Mouse (Mus musculus): Measurements from ENCODE around the gene Wnt9a. TPM values are rescaled to one million over a fixed set of nuclear protein-coding genes. Genes with fewer than 3 reads are reported as not detected.

Wnt9a gene
- polyA plus RNA-seq, 1 experiment from 2014 or later = 8.9 TPM

DNA sequence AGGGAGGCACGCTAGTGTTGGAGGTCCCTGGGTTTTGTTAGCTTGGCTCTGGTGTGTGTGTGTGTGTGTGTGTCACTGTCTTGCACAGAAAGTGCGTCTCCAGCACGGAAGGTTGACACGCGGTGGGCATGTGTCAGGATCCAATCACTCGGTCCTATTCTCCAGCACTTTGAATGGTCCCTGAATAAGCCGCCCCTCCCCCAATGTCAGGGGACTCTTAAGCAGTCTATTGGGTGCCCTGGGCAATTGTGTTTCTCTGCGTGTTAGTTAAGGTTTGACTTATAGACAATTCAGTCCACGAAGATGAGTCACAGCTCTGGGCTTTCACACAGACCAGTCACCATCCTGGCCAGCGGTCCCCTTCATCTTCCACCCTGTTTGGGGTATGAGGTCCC lies 910 bp upstream of the Wnt9a start:
- Histone ChIP-seq H3K27me3 (peaks cover 78% of the 10 kb centered on the region), H3K9me3 (no peaks in the 10 kb centered on the region), H3K36me3 (no peaks in the 10 kb centered on the region), H3K4me3 (peak overlapping the region; percentile 75), H3K9ac (peak overlapping the region; percentile 48; the same call in 1 of the 2 replicates), H3K27ac (no peak overlapping the region), H3K4me2 (replicated peaks) (peak overlapping the region; percentile 89), H3K4me1 (peaks cover 54% of the 10 kb centered on the region)
- ATAC-seq (ENCODE audit: low FRiP score, low read depth) = no peak
- 9% methylated on average over 10 of the region's 10 CpGs for WGBS

DNA sequence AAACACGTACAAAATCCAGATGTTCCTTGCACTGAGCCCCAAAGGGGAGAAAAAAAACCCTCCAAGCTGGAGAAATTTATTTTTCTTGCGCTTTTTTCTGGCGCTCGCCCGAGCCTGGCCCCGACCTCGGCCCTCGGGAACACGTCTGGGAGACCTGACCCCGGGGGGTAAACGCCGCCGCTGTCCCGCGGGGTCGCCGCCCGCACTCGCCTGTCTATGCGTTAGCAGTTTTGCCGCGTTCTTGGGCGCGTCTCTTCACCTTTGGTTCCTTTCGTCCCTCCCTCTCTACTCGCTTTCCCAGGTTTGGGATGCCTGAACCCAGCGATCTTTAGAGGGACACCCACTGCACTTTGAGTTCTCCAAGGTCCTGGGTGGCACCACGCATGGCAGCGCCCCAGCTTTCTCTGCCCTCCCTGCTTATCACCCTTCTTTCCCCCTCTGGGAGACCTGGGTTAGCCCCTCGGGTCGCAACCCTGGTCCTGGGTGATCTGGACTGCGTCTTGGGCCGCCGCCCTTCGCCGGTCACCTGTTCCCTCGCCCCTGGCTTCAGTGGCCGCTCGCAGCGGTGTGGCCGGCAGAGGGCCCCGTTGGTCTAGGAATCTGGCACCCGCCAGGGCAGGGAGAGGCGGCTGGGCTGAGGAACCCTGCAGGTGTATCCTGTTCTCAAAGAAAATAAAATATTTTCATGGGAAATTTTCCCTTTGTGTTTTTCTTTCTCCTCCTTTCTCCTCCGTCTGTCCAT lies 865 bp downstream of the Wnt9a start:
- Histone ChIP-seq H3K27me3 (peaks cover 77% of the 10 kb centered on the region), H3K4me2 (replicated peaks) (peak overlapping the region; percentile 89), H3K9me3 (no peaks in the 10 kb centered on the region), H3K4me1 (peaks cover 72% of the 10 kb centered on the region), H3K9ac (peak overlapping the region; percentile 84), H3K36me3 (no peaks in the 10 kb centered on the region), H3K4me3 (peak overlapping the region; percentile 75), H3K27ac (peak overlapping the region; percentile 76; the same call in 1 of the 2 replicates)
- ATAC-seq (ENCODE audit: low FRiP score, low read depth) = peak; percentile 48
- WGBS = under 1% methylated on average over 45 of the region's 45 CpGs

DNA sequence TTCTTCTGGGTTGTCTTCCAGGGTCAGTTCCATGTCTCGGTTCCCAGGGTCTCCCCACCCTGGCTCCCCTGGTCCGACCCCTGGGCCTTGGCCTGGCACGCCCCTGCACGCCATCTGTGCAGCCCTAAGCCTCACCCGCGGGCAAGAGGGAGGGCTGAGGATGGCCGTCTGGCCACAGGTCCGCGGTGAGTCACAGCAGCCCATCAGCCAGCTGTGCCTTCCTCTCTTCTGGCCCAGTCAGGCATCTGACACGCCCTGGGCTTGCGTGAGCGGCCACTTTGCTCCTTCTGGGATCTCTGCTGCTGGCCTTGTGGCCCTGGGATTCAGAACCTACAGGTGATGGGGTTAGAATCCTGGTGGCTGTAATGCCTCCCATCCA lies 1.4 kb downstream of the Wnt9a start:
- Histone ChIP-seq H3K4me3 (peak overlapping the region; percentile 75), H3K9me3 (no peaks in the 10 kb centered on the region), H3K4me2 (replicated peaks) (peak overlapping the region; percentile 89), H3K27ac (peak overlapping the region; percentile 65; the same call in 1 of the 2 replicates), H3K9ac (peak overlapping the region; percentile 84), H3K4me1 (peaks cover 77% of the 10 kb centered on the region), H3K27me3 (peaks cover 76% of the 10 kb centered on the region), H3K36me3 (no peaks in the 10 kb centered on the region)
- no peak for ATAC-seq (ENCODE audit: low FRiP score, low read depth)
- WGBS = 24% methylated on average over 12 of the region's 12 CpGs

DNA sequence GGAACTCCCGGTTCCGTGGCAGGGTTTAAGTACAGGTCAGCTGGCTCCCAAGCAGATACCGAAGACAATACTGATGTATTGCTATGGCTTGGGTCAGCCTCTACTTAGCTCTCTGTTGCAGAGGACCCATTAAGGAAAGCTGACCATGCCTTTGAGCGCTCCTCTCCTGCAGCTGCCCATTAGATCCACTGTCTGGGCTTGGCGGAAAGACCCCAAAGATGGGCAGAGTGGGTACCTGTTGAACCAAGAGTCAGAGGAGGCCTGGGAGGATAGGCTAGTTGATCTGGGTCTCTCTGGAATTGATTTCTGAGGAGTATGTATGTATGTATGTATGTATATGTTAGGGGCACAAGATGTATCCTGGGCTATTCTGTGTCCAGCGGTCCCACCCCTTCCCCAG lies 1.9 kb downstream of the Wnt9a start:
- peak overlapping the region; percentile 84 for H3K9ac ChIP-seq
- no peak for ATAC-seq (ENCODE audit: low FRiP score, low read depth)

DNA sequence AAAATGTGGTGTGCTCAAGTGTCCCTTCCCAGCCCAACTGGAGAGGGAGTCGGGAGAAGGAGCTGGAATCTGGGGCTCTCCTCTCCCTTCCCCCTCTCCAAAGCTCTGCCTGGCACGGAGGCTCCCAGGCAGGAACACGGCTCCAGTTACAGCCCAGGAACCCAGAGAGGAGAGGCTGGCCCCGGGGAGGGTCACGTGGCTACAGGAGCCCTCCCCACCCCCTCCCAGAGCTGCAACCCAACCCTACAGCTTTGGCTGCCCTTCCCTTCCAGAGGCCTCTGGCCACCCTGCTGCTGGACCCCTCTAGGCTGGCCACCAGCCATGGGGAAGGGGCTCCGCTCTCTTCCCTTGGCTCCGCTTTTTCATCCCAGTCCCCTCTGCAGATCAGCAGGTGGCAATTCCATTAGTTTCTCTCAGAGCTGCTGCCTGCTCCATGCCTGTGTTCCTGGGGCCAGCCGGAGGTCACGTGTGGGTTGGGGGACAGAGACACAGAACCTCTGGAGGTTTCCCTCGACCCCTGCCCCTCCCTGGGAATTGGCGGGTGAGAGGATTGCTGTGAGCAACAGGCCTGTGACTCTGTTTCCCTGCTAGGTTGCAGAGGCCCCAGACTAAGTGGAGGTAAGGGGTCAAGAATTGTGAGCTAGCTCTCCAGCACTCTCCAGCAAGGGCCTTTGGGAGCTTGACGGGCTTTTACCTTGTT lies 2.5 kb downstream of the Wnt9a start:
- peak overlapping the region; percentile 75 for H3K4me3 ChIP-seq
- H3K27me3 ChIP-seq = peaks cover 74% of the 10 kb centered on the region
- ATAC-seq (ENCODE audit: low FRiP score, low read depth) = peak; percentile 62
- peak overlapping the region; percentile 89 for H3K4me2 ChIP-seq (replicated peaks)
- H3K27ac ChIP-seq = peak overlapping the region; percentile 65
- WGBS = 8% methylated on average over 12 of the region's 12 CpGs
- no peaks in the 10 kb centered on the region for H3K36me3 ChIP-seq
- peaks cover 86% of the 10 kb centered on the region for H3K4me1 ChIP-seq
- H3K9me3 ChIP-seq = no peaks in the 10 kb centered on the region
- peak overlapping the region; percentile 84 for H3K9ac ChIP-seq

More for the DNA sequence above, 1.9 kb downstream of the Wnt9a start:
- H3K36me3 ChIP-seq = no peaks in the 10 kb centered on the region
- peaks cover 82% of the 10 kb centered on the region for H3K4me1 ChIP-seq
- WGBS = 34% methylated on average over 6 of the region's 6 CpGs
- H3K9me3 ChIP-seq = no peaks in the 10 kb centered on the region
- peak overlapping the region; percentile 89 for H3K4me2 ChIP-seq (replicated peaks)
- H3K27ac ChIP-seq = peak overlapping the region; percentile 65
- peak overlapping the region; percentile 75 for H3K4me3 ChIP-seq
- H3K27me3 ChIP-seq = peaks cover 76% of the 10 kb centered on the region

DNA sequence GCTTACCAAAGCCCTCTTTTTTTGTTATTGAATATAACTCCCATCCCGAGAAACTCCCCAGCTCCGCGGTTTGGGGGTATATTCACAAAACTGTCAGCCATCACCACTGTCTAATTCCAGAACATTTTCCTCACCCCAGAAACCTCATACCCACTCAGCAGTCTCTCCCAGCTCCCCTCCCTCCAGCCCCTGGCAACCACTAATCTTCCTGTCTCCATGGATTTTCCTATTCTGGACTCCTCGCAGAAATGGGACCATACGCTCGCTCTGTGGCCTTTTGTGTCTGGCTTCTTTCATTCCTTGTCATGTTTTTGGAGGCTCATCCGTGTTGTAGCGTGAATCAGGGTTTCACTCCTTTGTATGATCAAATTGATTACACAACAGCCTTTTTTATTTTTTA lies 3.2 kb downstream of the Wnt9a start:
- Histone ChIP-seq H3K4me2 (replicated peaks) (peak overlapping the region; percentile 89), H3K9ac (0 out of 2 replicates have a peak overlapping the region, but pooled peaks have one; percentile 84), H3K4me1 (peaks cover 90% of the 10 kb centered on the region), H3K4me3 (peak overlapping the region; percentile 75; the same call in 1 of the 2 replicates), H3K27me3 (peaks cover 67% of the 10 kb centered on the region), H3K36me3 (no peaks in the 10 kb centered on the region), H3K27ac (peak overlapping the region; percentile 65; the same call in 1 of the 2 replicates), H3K9me3 (no peaks in the 10 kb centered on the region)
- 71% methylated on average over 8 of the region's 8 CpGs for WGBS
- ATAC-seq (ENCODE audit: low FRiP score, low read depth) = no peak

DNA sequence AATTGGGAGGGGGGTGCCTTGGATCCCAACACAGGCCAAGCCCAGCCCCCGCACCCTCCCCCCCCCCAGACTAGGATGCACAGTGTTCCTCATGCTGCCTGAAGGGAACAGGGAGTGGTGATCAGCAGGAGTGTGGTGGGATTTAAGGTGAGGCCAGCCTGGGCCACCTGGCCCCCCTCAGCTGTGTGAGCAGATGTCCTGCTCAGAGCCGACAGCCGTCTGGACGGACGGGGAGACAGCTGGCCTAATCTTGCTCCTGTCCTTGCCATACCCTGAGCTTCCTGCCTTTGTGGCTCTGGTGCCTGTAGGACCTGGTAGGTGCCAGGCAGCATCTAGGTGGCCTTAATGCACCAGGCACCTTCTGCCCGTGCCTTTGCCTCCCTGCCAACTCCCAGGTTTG lies 5.3 kb downstream of the Wnt9a start:
- Histone ChIP-seq H3K4me2 (replicated peaks) (no peak overlapping the region; the same call in 1 of the 2 replicates), H3K36me3 (no peaks in the 10 kb centered on the region), H3K27me3 (peaks cover 66% of the 10 kb centered on the region), H3K9me3 (no peaks in the 10 kb centered on the region), H3K27ac (no peak overlapping the region; the same call in 1 of the 2 replicates), H3K9ac (peak overlapping the region; percentile 26; the same call in 1 of the 2 replicates), H3K4me1 (peaks cover 88% of the 10 kb centered on the region), H3K4me3 (no peak overlapping the region)
- ATAC-seq (ENCODE audit: low FRiP score, low read depth) = no peak
- WGBS = 51% methylated on average over 6 of the region's 6 CpGs

DNA sequence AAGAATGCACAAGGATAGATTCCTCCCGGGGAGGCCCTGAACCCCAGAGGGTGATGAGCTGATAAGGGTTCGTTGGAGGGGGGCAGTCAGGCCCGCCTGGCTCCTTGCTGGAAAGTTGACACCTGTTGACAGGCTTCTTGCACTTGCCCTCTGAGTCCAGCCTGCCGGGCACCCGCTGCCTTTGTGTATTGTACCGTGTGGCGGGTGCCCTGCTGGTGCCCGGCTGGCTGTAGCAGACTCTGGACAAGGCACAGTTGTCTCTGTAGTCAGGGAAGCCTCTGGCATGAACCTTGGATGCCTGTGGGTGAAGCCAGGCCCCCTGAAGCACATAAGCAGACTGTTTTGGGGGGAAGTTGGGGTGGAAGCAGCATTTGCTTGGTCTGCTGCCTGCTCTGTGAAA lies 5.8 kb downstream of the Wnt9a start:
- peaks cover 68% of the 10 kb centered on the region for H3K27me3 ChIP-seq
- peak overlapping the region; percentile 61 for H3K27ac ChIP-seq
- H3K4me2 ChIP-seq (replicated peaks) = no peak overlapping the region; the same call in 1 of the 2 replicates
- no peak for ATAC-seq (ENCODE audit: low FRiP score, low read depth)
- no peaks in the 10 kb centered on the region for H3K36me3 ChIP-seq
- 61% methylated on average over 8 of the region's 8 CpGs for WGBS
- no peaks in the 10 kb centered on the region for H3K9me3 ChIP-seq
- H3K4me1 ChIP-seq = peaks cover 86% of the 10 kb centered on the region
- H3K9ac ChIP-seq = peak overlapping the region; percentile 26; the same call in 1 of the 2 replicates
- no peak overlapping the region for H3K4me3 ChIP-seq

DNA sequence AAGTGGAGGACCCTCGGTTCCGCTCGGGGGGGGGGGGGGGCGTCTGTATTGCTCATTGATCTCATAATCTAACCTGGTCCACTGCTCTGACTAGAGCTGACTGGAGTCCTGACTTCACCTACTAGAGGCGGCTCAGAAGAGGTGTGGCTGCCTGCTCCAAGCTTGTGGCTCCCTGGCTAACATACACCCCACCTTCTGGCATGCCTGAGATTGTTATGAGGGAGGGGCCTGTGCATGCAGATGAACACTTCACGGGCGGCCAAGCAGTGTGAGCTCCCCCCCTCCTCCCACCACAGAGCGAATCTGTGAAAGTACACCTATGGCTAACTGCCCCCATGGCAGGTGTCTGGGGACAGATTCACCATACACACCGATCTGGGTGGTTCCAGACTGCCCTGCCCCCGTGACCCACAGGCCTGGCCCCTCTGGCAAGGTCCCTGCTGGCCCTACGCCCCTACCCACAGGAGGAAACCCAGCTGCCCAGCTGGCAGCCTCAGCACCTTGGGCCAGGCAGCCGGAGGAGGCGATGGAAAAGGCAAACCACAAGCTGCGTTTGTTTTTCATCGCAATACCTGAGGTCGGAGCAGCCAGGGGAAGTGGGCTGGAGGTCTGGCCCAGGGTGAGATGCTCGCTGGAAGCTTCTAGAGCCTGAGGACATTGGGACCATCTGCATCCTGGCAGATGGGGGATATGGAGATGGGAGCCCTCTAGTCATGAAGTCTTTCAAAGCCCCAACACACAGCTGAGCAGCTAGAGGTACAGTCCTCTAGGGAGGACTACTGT lies 6.5 kb downstream of the Wnt9a start:
- H3K27me3 ChIP-seq = peaks cover 69% of the 10 kb centered on the region
- H3K9ac ChIP-seq = no peak overlapping the region
- ATAC-seq (ENCODE audit: low FRiP score, low read depth) = no peak
- no peak overlapping the region for H3K4me3 ChIP-seq
- WGBS = 49% methylated on average over 17 of the region's 17 CpGs
- peaks cover 80% of the 10 kb centered on the region for H3K4me1 ChIP-seq
- no peaks in the 10 kb centered on the region for H3K9me3 ChIP-seq
- H3K36me3 ChIP-seq = no peaks in the 10 kb centered on the region
- H3K4me2 ChIP-seq (replicated peaks) = peak overlapping the region; percentile 7
- H3K27ac ChIP-seq = peak overlapping the region; percentile 61; the same call in 1 of the 2 replicates

DNA sequence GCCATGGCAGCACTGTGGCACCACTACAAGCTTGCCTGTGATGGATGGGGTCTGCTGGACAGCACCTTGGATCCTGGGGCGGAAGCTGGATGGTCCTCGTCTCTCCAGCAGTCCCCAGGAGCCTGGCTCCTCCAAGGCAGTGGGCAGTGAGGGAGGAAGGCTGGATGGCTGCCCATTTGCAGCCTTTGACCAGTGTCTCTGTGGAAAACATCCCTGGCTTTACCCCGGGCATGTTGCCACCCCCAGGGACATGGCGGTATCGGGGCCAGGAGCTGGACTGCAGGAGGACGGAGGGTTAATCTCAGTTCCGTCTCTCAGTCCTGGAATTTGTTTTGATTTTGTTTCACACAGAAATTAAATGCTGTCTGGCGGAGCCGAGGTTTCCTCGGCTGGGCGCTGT lies 7.2 kb downstream of the Wnt9a start:
- no peak for ATAC-seq (ENCODE audit: low FRiP score, low read depth)
- WGBS = 52% methylated on average over 11 of the region's 11 CpGs
- Histone ChIP-seq H3K4me2 (replicated peaks) (0 out of 2 replicates have a peak overlapping the region, but pooled peaks have one; percentile 4), H3K4me3 (no peak overlapping the region), H3K36me3 (no peaks in the 10 kb centered on the region), H3K4me1 (peaks cover 73% of the 10 kb centered on the region), H3K9ac (0 out of 2 replicates have a peak overlapping the region, but pooled peaks have one; percentile 39), H3K9me3 (no peaks in the 10 kb centered on the region), H3K27ac (no peak overlapping the region; the same call in 1 of the 2 replicates), H3K27me3 (peaks cover 65% of the 10 kb centered on the region)

DNA sequence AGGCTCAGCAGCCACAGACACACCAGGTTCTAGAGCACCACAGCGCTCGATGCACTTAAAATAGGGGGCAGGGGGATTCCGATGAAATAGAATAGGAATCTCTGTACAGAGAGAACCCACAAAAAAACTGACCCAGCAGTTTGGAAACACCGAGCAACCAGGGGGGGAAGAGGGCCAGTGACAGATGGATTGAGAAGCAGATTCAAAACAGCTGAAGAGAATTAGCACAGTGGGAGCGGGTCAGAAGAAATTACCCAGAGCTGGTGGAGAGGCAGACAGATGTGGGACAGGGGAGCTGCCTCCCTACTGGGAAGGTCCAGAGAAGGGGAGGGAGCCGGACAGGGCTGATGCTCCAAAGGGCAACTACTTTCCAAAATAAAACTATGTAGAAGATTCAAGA lies 9.8 kb downstream of the Wnt9a start:
- H3K9me3 ChIP-seq = no peaks in the 10 kb centered on the region
- H3K27me3 ChIP-seq = peaks cover 47% of the 10 kb centered on the region
- WGBS = 28% methylated on average over 6 of the region's 6 CpGs
- H3K9ac ChIP-seq = no peak overlapping the region
- H3K4me1 ChIP-seq = peaks cover 47% of the 10 kb centered on the region
- ATAC-seq (ENCODE audit: low FRiP score, low read depth) = no peak
- H3K36me3 ChIP-seq = no peaks in the 10 kb centered on the region
- no peak overlapping the region for H3K4me3 ChIP-seq
- no peak overlapping the region for H3K27ac ChIP-seq
- H3K4me2 ChIP-seq (replicated peaks) = no peak overlapping the region
